Mouse (Mus musculus): Measurements from ENCODE around the gene Myl3. TPM values are rescaled to one million over a fixed set of nuclear protein-coding genes. Genes with fewer than 3 reads are reported as not detected.
A peak's percentile ranks its signal among the peaks of the same experiment; 100 is the strongest.

Gene Myl3
- polyA plus RNA-seq, 1 experiment from 2014 or later = 3,771 TPM

DNA sequence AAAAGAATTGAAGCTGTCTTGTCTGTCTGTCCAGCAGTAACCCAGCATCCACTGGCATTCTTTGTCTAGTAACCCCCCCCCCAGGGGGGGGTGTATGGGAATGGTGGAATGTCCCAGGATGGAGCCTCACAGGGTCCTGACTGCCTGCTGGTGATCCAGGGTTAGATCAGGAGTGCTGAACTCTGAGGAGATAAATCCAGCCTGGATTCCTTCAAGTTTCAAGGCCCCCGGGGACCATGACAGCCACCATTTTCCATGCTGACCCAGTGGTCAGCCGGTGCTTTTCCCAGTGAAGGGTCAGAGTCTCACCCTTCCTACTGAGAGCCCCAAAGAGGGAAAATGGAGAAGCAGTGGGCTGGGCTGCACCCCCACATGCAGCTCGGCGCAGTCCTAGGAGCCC, 9.8 kb upstream of the Myl3 start:
- Histone ChIP-seq H3K4me3 (no peak overlapping the region; the same call in 1 of the 2 replicates), H3K4me1 (peaks cover 70% of the 10 kb centered on the region), H3K36me3 (peaks cover 28% of the 10 kb centered on the region), H3K4me2 (peak overlapping the region; percentile 72), H3K9ac (peak overlapping the region; percentile 72; the same call in 1 of the 2 replicates), H3K9me3 (no peaks in the 10 kb centered on the region), H3K27me3 (replicated peaks) (peaks cover 19% of the 10 kb centered on the region), H3K27ac (replicated peaks) (peak overlapping the region; percentile 33; the same call in 1 of the 2 replicates)
- WGBS = 33% methylated on average over 4 of the region's 4 CpGs
- no peak for ATAC-seq (ENCODE audit: extremely low read depth, insufficient number of reproducible peaks, low FRiP score, low TSS enrichment)

DNA sequence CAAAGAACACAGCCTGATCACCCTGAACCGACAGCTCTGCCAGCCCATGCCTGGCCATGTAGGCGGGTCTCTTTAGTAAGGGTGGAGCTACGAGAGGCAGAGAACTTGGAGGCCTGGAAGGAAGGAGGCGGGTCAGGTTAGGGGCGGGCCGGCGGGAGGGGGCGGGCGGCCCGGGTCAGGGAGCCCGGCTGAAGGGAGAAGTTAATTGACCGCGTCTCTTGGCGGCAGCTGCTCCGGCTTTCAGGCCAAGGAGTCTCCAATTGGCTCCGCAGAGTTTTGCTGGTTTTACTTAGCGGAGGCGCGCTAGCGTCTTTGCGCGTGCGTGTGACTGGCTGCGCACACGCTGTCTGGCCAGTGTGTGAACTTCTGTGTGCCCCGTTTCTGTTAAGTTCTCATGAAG, 9.0 kb upstream of the Myl3 start:
- ATAC-seq (ENCODE audit: extremely low read depth, insufficient number of reproducible peaks, low FRiP score, low TSS enrichment) = peak; percentile 72; the same call in 1 of the 2 replicates
- Histone ChIP-seq H3K9ac (peak overlapping the region; percentile 72), H3K27ac (replicated peaks) (peak overlapping the region; percentile 33), H3K4me1 (peaks cover 73% of the 10 kb centered on the region), H3K9me3 (no peaks in the 10 kb centered on the region), H3K27me3 (replicated peaks) (peaks cover 11% of the 10 kb centered on the region), H3K36me3 (peaks cover 21% of the 10 kb centered on the region), H3K4me2 (peak overlapping the region; percentile 72), H3K4me3 (peak overlapping the region; percentile 54)
- WGBS = under 1% methylated on average over 26 of the region's 26 CpGs

DNA sequence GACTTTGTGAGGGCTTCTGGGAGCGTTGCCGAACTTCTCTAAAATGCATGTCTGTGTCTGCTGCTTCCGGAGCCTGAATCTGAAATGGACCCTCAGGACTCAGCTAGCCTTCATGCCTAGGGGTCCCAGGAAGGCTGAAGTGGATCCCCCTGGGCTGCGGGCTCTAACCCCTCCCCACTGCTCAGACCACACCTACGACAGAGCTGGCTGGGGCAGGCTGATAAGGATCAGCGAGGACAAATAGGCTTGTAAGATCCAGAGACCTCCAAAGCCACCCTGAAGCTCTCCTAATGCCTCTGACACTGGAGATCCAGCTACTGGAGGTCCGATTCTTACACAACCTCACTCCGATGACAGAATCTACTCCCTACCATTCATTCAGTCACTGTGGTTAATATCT, 8.6 kb upstream of the Myl3 start:
- H3K4me3 ChIP-seq = peak overlapping the region; percentile 54
- 8% methylated on average over 8 of the region's 8 CpGs for WGBS
- H3K4me1 ChIP-seq = peaks cover 73% of the 10 kb centered on the region
- H3K27me3 ChIP-seq (replicated peaks) = peaks cover 8% of the 10 kb centered on the region
- peak overlapping the region; percentile 33 for H3K27ac ChIP-seq (replicated peaks)
- H3K9ac ChIP-seq = peak overlapping the region; percentile 72
- no peaks in the 10 kb centered on the region for H3K9me3 ChIP-seq
- H3K4me2 ChIP-seq = peak overlapping the region; percentile 72
- peaks cover 18% of the 10 kb centered on the region for H3K36me3 ChIP-seq
- no peak for ATAC-seq (ENCODE audit: extremely low read depth, insufficient number of reproducible peaks, low FRiP score, low TSS enrichment)

DNA sequence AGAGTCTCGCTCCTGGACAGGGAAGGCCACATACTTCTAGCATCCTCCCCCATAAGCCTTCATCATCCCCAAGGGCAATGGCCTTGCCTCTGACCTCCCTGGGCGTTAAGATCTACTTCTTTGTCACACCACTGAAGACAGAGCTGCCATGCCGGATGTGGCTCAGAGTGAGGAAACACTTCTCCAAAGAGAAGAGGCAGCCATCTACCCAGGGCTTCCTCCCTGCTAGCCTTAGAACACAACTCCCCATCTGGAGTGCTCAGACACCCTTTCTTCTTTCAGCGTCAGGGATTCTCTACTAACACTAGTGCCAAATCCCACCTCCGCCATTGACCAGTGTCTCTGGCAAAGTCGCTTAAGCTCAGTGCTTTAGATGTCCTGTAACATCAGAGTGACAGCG, 7.5 kb upstream of the Myl3 start:
- H3K36me3 ChIP-seq = peaks cover 18% of the 10 kb centered on the region
- ATAC-seq (ENCODE audit: extremely low read depth, insufficient number of reproducible peaks, low FRiP score, low TSS enrichment) = no peak
- no peak overlapping the region for H3K9ac ChIP-seq
- no peak overlapping the region for H3K4me2 ChIP-seq
- WGBS = 66% methylated on average over 7 of the region's 7 CpGs
- H3K9me3 ChIP-seq = no peaks in the 10 kb centered on the region
- H3K4me1 ChIP-seq = peaks cover 73% of the 10 kb centered on the region
- H3K27me3 ChIP-seq (replicated peaks) = peaks cover 5% of the 10 kb centered on the region
- no peak overlapping the region for H3K27ac ChIP-seq (replicated peaks)
- H3K4me3 ChIP-seq = no peak overlapping the region

DNA sequence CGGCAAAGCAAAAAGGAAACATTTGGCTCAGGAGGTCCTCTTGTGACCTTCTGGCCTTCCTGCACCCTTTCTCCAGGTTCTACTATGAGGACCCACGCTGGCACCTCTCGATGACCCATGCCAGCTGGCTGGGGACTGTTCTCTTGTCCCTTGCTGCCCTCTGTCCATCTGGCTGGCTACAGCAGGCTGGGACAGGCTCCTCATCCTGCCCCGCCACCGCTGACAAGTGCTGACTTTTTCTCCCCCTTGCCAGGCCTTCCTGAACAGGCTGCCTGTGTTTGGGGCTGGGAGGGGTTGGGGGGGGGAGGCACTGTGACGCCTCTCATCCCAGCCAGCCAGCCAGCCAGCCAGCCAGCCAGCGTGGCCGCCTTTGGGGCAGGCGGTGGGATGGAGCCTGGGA, 5.3 kb upstream of the Myl3 start:
- no peak for ATAC-seq (ENCODE audit: extremely low read depth, insufficient number of reproducible peaks, low FRiP score, low TSS enrichment)
- H3K4me2 ChIP-seq = no peak overlapping the region
- H3K4me1 ChIP-seq = peaks cover 74% of the 10 kb centered on the region
- peak overlapping the region; percentile 50; the same call in 1 of the 2 replicates for H3K9ac ChIP-seq
- peaks cover 24% of the 10 kb centered on the region for H3K36me3 ChIP-seq
- H3K27ac ChIP-seq (replicated peaks) = no peak overlapping the region
- no peak overlapping the region for H3K4me3 ChIP-seq
- H3K9me3 ChIP-seq = no peaks in the 10 kb centered on the region
- WGBS = 42% methylated on average over 9 of the region's 9 CpGs
- H3K27me3 ChIP-seq (replicated peaks) = peaks cover 16% of the 10 kb centered on the region

DNA sequence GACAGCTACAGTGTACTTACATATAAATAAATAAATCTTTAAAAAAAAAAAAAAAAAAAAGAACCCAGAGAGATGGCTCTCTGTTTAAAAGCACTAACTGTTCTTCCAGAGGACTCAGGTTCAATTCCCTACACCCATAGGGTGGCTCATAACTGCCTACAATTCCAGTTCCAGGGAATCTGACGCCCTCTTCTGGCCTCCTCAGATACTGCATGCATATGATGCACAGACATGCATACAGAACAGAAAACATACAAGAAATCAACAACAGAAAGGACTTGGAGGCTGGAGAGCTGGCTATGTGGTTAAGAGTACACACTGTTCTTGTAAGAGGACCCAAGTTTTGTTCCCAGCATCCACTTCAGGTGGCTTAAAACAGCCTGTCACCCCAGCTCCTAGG, 3.6 kb upstream of the Myl3 start:
- Histone ChIP-seq H3K9ac (no peak overlapping the region), H3K36me3 (peaks cover 24% of the 10 kb centered on the region), H3K4me3 (no peak overlapping the region), H3K4me1 (peaks cover 65% of the 10 kb centered on the region), H3K9me3 (no peaks in the 10 kb centered on the region), H3K27ac (replicated peaks) (no peak overlapping the region), H3K27me3 (replicated peaks) (peaks cover 18% of the 10 kb centered on the region), H3K4me2 (no peak overlapping the region)
- WGBS = 23% methylated on average over 1 of the region's 1 CpGs
- no peak for ATAC-seq (ENCODE audit: extremely low read depth, insufficient number of reproducible peaks, low FRiP score, low TSS enrichment)

DNA sequence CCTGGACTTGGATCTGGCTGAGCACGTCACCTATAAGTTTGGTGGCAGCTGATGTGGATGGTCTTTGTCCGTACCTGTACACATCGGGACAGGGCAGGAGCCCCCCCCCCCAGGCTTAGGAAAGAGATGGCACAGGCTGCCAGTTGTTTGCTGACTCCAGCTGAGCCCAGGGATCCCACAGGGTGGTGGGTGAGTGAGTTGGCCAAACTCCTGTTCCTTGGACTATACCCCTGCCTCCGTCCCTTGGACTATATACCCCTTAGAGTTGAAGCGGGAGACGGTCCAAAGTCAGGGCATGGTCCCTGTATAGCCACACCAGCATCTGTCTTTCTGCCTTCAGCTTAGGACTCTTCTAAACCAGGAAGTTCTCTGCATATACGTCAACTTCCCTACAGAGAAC, 1.7 kb upstream of the Myl3 start:
- ATAC-seq (ENCODE audit: extremely low read depth, insufficient number of reproducible peaks, low FRiP score, low TSS enrichment) = no peak
- Histone ChIP-seq H3K9me3 (no peaks in the 10 kb centered on the region), H3K4me1 (peaks cover 55% of the 10 kb centered on the region), H3K4me2 (no peak overlapping the region), H3K4me3 (no peak overlapping the region), H3K27me3 (replicated peaks) (peaks cover 30% of the 10 kb centered on the region), H3K27ac (replicated peaks) (no peak overlapping the region), H3K36me3 (peaks cover 24% of the 10 kb centered on the region), H3K9ac (no peak overlapping the region)
- WGBS = 84% methylated on average over 7 of the region's 7 CpGs

DNA sequence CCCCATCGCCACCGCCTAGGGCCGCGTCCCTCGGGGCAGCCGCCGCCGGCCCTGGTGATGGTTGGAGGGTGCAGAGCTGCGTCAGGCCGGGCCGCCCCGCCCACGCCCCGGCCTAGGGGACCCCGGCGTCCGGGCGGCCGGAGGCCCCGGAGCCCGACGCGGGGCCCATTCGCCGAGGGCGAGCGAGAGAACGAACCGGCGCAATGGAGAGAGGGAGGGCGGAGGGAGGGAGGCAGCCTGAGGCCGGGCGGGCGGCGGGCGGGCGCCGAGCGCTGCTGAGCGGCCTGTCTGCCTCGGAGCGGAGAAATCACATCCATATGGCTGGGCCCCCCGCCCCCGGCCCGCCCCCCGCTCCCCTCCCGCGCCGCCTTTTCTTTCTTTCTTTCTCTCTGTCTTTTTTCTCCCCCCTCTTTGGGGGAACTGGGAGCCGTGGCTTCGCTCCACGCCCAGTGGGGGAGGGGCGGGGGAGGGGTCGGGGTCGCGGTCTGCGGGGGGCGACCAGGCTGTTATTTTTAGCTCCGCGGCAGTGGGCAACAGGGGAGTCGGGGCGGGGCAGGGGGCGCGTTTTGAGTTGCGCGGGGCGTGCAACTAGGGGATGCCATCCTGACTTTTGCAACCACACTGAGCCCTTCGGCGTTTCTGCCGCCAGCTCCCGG, 762 bp downstream of the Myl3 start:
- Histone ChIP-seq H3K9ac (peak overlapping the region; percentile 93), H3K27me3 (replicated peaks) (peaks cover 39% of the 10 kb centered on the region), H3K4me1 (peaks cover 47% of the 10 kb centered on the region), H3K27ac (replicated peaks) (peak overlapping the region; percentile 90), H3K4me2 (peak overlapping the region; percentile 86), H3K4me3 (peak overlapping the region; percentile 81), H3K36me3 (peaks cover 24% of the 10 kb centered on the region), H3K9me3 (no peaks in the 10 kb centered on the region)
- WGBS = under 1% methylated on average over 58 of the region's 71 CpGs
- peak; percentile 25 for ATAC-seq (ENCODE audit: extremely low read depth, insufficient number of reproducible peaks, low FRiP score, low TSS enrichment)

DNA sequence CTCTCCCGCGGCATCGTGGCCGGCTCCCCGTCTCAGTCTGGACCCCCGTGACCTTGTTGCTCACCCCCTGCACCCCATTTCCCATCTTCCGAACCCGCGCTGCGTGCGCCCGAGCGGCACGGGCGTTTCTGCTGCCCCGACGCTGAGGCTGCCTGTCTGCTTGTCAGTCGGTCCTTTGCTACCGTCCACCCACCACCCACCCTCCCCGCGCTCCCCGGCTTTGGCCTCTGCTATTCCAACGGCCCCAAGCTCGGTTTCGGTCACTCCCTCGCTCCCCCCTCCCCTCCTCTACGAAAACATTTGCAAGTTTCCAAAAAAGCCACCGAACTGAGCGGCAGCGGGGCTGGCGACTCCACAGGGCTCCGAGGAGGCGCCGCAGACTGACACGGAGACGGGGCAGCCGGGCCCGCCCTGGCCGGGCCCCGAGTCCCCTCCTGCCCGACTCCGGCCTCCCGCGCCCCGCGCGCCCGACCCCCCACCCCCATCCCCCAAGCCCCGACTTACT, 1.3 kb downstream of the Myl3 start:
- peak overlapping the region; percentile 93 for H3K9ac ChIP-seq
- WGBS = under 1% methylated on average over 47 of the region's 49 CpGs
- peaks cover 51% of the 10 kb centered on the region for H3K4me1 ChIP-seq
- H3K9me3 ChIP-seq = no peaks in the 10 kb centered on the region
- H3K36me3 ChIP-seq = peaks cover 23% of the 10 kb centered on the region
- no peak for ATAC-seq (ENCODE audit: extremely low read depth, insufficient number of reproducible peaks, low FRiP score, low TSS enrichment)
- H3K4me2 ChIP-seq = peak overlapping the region; percentile 86
- peaks cover 39% of the 10 kb centered on the region for H3K27me3 ChIP-seq (replicated peaks)
- peak overlapping the region; percentile 90 for H3K27ac ChIP-seq (replicated peaks)
- peak overlapping the region; percentile 81 for H3K4me3 ChIP-seq

DNA sequence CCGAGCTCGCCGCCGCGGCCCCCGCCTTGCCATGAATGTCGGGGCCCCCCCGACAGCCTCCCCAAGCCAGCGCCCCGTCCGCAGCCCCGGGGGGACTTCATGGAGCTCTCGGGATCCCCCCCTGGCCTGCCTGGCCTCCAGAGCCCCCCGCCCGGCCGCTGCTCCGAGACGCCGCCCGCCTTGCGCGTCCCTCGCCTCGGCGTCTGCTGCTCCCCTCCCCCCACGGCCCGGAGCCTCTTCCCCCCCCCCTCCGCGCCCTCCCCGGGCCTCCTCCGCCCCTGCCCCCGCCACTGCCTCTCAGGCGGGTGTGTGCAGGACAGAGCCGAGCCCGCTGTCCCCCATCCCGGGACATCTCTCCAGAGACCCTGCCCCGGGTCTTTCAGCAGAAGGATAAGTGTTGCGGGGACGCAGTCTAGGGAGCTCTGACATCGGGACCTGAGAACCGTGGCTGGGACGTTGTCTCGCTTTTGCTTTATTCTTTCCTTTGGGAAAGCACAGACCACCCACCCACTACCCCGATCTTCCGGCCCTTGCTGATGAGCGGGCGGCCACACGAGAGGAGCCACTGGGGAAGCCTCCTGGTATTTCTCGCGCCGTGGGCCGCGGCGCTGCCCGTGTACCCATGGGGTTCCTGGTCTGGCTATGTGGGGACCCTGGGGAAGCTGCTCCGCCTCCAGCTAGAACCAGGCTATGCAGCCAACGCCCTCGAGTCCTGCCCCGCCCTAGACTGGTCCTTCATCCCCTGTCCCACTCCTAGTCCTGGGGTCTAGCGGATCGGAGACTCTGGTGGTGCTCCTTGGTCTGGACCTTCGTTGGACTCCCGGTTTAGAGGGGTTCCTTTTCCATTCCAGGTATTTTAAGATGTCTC, 2.0 kb downstream of the Myl3 start:
- peaks cover 16% of the 10 kb centered on the region for H3K36me3 ChIP-seq
- peak overlapping the region; percentile 90 for H3K27ac ChIP-seq (replicated peaks)
- H3K9ac ChIP-seq = peak overlapping the region; percentile 93
- WGBS = 3% methylated on average over 49 of the region's 63 CpGs
- peak overlapping the region; percentile 86 for H3K4me2 ChIP-seq
- peak overlapping the region; percentile 81 for H3K4me3 ChIP-seq
- peaks cover 39% of the 10 kb centered on the region for H3K27me3 ChIP-seq (replicated peaks)
- peaks cover 58% of the 10 kb centered on the region for H3K4me1 ChIP-seq
- ATAC-seq (ENCODE audit: extremely low read depth, insufficient number of reproducible peaks, low FRiP score, low TSS enrichment) = peak; percentile 33; the same call in 1 of the 2 replicates
- no peaks in the 10 kb centered on the region for H3K9me3 ChIP-seq

DNA sequence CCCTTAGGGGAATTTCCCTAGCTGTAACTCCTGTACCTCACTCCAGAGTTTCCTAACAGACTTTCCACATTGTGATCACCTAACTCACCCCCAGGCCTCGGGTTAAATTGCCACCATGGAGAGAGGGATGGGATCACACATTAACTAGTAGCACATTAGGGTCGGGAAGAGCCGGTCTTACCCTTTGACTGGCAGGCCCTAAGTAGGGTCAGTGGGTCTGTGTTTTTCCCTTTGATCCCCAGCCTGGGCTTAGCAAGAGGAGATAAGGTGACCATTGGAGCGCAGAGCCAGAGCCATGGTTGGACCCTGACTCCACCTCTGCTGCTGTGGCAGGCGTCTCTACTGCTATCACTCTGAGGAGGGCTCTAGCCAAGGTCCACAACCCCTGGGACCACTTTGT, 4.1 kb downstream of the Myl3 start:
- Histone ChIP-seq H3K27ac (replicated peaks) (no peak overlapping the region), H3K27me3 (replicated peaks) (peaks cover 34% of the 10 kb centered on the region), H3K9me3 (no peaks in the 10 kb centered on the region), H3K4me1 (peaks cover 69% of the 10 kb centered on the region), H3K9ac (no peak overlapping the region), H3K4me3 (no peak overlapping the region), H3K4me2 (no peak overlapping the region), H3K36me3 (peaks cover 2% of the 10 kb centered on the region; the same call in 1 of the 2 replicates)
- 32% methylated on average over 5 of the region's 5 CpGs for WGBS
- ATAC-seq (ENCODE audit: extremely low read depth, insufficient number of reproducible peaks, low FRiP score, low TSS enrichment) = no peak

Data from heart, embryonic 13.5 days (tissue).